Mouse (Mus musculus) MEL (cell line): ENCODE data around the gene Oscp1. TPM values are rescaled to one million over a fixed set of nuclear protein-coding genes. Genes with fewer than 3 reads are reported as not detected.

ENCODE experiments used
- DNase-seq: peaks from one replicate; pipeline ENCODE4 v3.0.0; 2011; ENCODE audit warnings: low read depth, low spot score
- H3K27ac ChIP-seq: 2 replicates; pipeline ENCODE4 v1.5.1; 2012; ENCODE audit warnings: low read depth, mild to moderate bottlenecking, control low read depth, low read length, moderate library complexity; ENCODE audit not compliant: control insufficient read depth
- H3K27me3 ChIP-seq, 2 experiments: fragments of 150-350 bp in 1 of 2; sonication (generic) in 1 of 2; 2 replicates each; pipeline ENCODE4 v1.6.1; 2012; ENCODE audit warnings: low read length in 2 of 2, mild to moderate bottlenecking in 2 of 2, improper control_type of control experiment in 1 of 2, moderate library complexity in 1 of 2; ENCODE audit not compliant: insufficient read depth in 2 of 2, control insufficient read depth in 1 of 2
- H3K36me3 ChIP-seq, 2 experiments: 2 replicates each; pipeline ENCODE4 v1.6.1; 2012 to 2014; ENCODE audit warnings: low read length in 2 of 2, improper control_type of control experiment in 1 of 2, inconsistent platforms in 1 of 2, mild to moderate bottlenecking in 1 of 2; ENCODE audit not compliant: insufficient read depth in 2 of 2, control insufficient read depth in 1 of 2
- H3K4me1 ChIP-seq, 2 experiments: fragments of 150-350 bp in 1 of 2; sonication (generic) in 1 of 2; 2 replicates each; pipeline ENCODE4 v1.6.1; 2012; ENCODE audit warnings: low read length in 2 of 2, improper control_type of control experiment in 1 of 2, mild to moderate bottlenecking in 1 of 2; ENCODE audit not compliant: insufficient read depth in 2 of 2, control insufficient read depth in 1 of 2
- H3K4me3 ChIP-seq, 2 experiments: fragments of 150-350 bp in 1 of 2; sonication (generic) in 1 of 2; 2 replicates each; pipeline ENCODE4 v1.5.1; 2012; ENCODE audit warnings: low read depth in 2 of 2, low read length in 2 of 2, mild to moderate bottlenecking in 2 of 2, moderate library complexity in 2 of 2, control low read depth in 1 of 2, improper control_type of control experiment in 1 of 2; ENCODE audit not compliant: control insufficient read depth in 1 of 2, insufficient read depth in 1 of 2
- H3K79me2 ChIP-seq: 2 replicates; pipeline ENCODE4 v1.6.1; 2012; ENCODE audit warnings: mild to moderate bottlenecking, low read length, moderate library complexity; ENCODE audit not compliant: control insufficient read depth, poor library complexity, insufficient read depth
- H3K9ac ChIP-seq: 2 replicates; pipeline ENCODE4 v1.6.1; 2012; ENCODE audit warnings: low read depth, mild to moderate bottlenecking, control low read depth, low read length, moderate library complexity; ENCODE audit not compliant: control insufficient read depth, poor library complexity, severe bottlenecking
- H3K9me3 ChIP-seq: fragments of 150-350 bp; sonication (generic); replicated peaks from 2 replicates; pipeline ENCODE4 v1.6.1; 2012; ENCODE audit warnings: mild to moderate bottlenecking, low read length, improper control_type of control experiment, moderate library complexity; ENCODE audit not compliant: insufficient read depth
- BHLHE40 ChIP-seq: IDR thresholded peaks from 2 replicates; pipeline ENCODE4 v1.6.1; 2012; ENCODE audit warnings: low read depth, mild to moderate bottlenecking, inconsistent platforms, low read length, improper control_type of control experiment, borderline replicate concordance
- CHD1 ChIP-seq: IDR thresholded peaks from 2 replicates; pipeline ENCODE4 v1.6.1; 2012; ENCODE audit warnings: low read depth, mild to moderate bottlenecking, inconsistent platforms, low read length, improper control_type of control experiment
- CTCF ChIP-seq, 3 experiments: IDR thresholded peaks in 2 of 3; conservative IDR thresholded peaks in 1 of 3; 2 replicates each; pipeline ENCODE4 v1.5.1; 2011 to 2012; ENCODE audit warnings: low read length in 3 of 3, low read depth in 2 of 3, mild to moderate bottlenecking in 2 of 3, improper control_type of control experiment in 1 of 3, inconsistent platforms in 1 of 3, mixed read lengths in 1 of 3, moderate library complexity in 1 of 3; ENCODE audit not compliant: control insufficient read depth in 1 of 3, insufficient read depth in 1 of 3, poor library complexity in 1 of 3, severe bottlenecking in 1 of 3
- EP300 ChIP-seq, 2 experiments: IDR thresholded peaks; 2 replicates each; pipeline ENCODE4 v1.6.1; 2011; ENCODE audit warnings: improper control_type of control experiment in 2 of 2, low read length in 2 of 2, low read depth in 1 of 2, mild to moderate bottlenecking in 1 of 2
- HCFC1 ChIP-seq: IDR thresholded peaks from 2 replicates; pipeline ENCODE4 v1.6.1; 2012; ENCODE audit warnings: low read depth, mild to moderate bottlenecking, inconsistent platforms, low read length, improper control_type of control experiment, moderate library complexity
- JUND ChIP-seq: IDR thresholded peaks from 2 replicates; pipeline ENCODE4 v1.6.1; 2011; ENCODE audit warnings: low read depth, mild to moderate bottlenecking, improper control_type of control experiment, low read length
- MEF2A ChIP-seq: IDR thresholded peaks from 2 replicates; pipeline ENCODE4 v1.6.1; 2014; ENCODE audit warnings: low read depth, mild to moderate bottlenecking, inconsistent platforms, low read length, improper control_type of control experiment; ENCODE audit not compliant: poor library complexity, insufficient replicate concordance, severe bottlenecking; ENCODE audit errors: extremely low read depth
- MXI1 ChIP-seq: IDR thresholded peaks from 2 replicates; pipeline ENCODE4 v1.6.1; 2011; ENCODE audit warnings: mild to moderate bottlenecking, low read depth, low read length, improper control_type of control experiment
- MYB ChIP-seq: IDR thresholded peaks from 2 replicates; pipeline ENCODE4 v1.6.1; 2011; ENCODE audit warnings: mild to moderate bottlenecking, low read depth, low read length, improper control_type of control experiment
- MYC ChIP-seq: IDR thresholded peaks from 2 replicates; pipeline ENCODE4 v1.6.1; 2011; ENCODE audit warnings: low read depth, mild to moderate bottlenecking, low read length, improper control_type of control experiment, moderate library complexity
- POLR2A ChIP-seq, 2 experiments: IDR thresholded peaks; 2 replicates each; pipeline ENCODE4 v1.6.1; 2011 to 2012; ENCODE audit warnings: low read length in 2 of 2, mild to moderate bottlenecking in 2 of 2, control low read depth in 1 of 2, improper control_type of control experiment in 1 of 2, low read depth in 1 of 2, moderate library complexity in 1 of 2; ENCODE audit not compliant: control insufficient read depth in 1 of 2, insufficient read depth in 1 of 2, poor library complexity in 1 of 2
- POLR2AphosphoS5 ChIP-seq: IDR thresholded peaks from 2 replicates; pipeline ENCODE4 v1.6.1; 2012; ENCODE audit warnings: low read depth, borderline replicate concordance, mild to moderate bottlenecking, inconsistent platforms, low read length, moderate library complexity, mixed read lengths
- SMC3 ChIP-seq: IDR thresholded peaks from 2 replicates; pipeline ENCODE4 v1.6.1; 2011; ENCODE audit warnings: low read depth, low read length, improper control_type of control experiment
- TAL1 ChIP-seq: IDR thresholded peaks from 2 replicates; pipeline ENCODE4 v1.6.1; 2012; ENCODE audit warnings: mild to moderate bottlenecking, inconsistent platforms, low read length, moderate library complexity, mixed read lengths
- TCF12 ChIP-seq: IDR thresholded peaks from 2 replicates; pipeline ENCODE4 v1.6.1; 2014; ENCODE audit warnings: low read depth, mild to moderate bottlenecking, inconsistent platforms, low read length, improper control_type of control experiment, moderate library complexity
- UBTF ChIP-seq: IDR thresholded peaks from 2 replicates; pipeline ENCODE4 v1.6.1; 2012; ENCODE audit warnings: low read depth, mild to moderate bottlenecking, inconsistent platforms, low read length, improper control_type of control experiment, moderate library complexity, borderline replicate concordance; ENCODE audit not compliant: insufficient read depth
- USF2 ChIP-seq, 2 experiments: IDR thresholded peaks; 2 replicates each; pipeline ENCODE4 v1.6.1; 2011 to 2012; ENCODE audit warnings: improper control_type of control experiment in 2 of 2, low read length in 2 of 2, borderline replicate concordance in 1 of 2, inconsistent platforms in 1 of 2, low read depth in 1 of 2, mild to moderate bottlenecking in 1 of 2; ENCODE audit not compliant: insufficient read depth in 1 of 2
- ZMIZ1 ChIP-seq: IDR thresholded peaks from 2 replicates; pipeline ENCODE4 v1.6.1; 2012; ENCODE audit warnings: low read depth, mild to moderate bottlenecking, inconsistent platforms, low read length, improper control_type of control experiment, moderate library complexity
- polyA plus RNA-seq, 2 experiments: library from polyadenylated mRNA; stranded (reverse) in 1 of 2; unstranded in 1 of 2; fragments of >175 nt in 1 of 2; fragments of >200 nt in 1 of 2; gene quantifications; 2 replicates each; pipeline versions ENCODE4 v1.2.1 to v1.2.4; 2012; ENCODE audit warnings: low replicate concordance in 2 of 2, low read depth in 1 of 2; ENCODE audit not compliant: insufficient read length in 2 of 2, insufficient read depth in 1 of 2, missing spikeins in 1 of 2
- total RNA-seq: library from RNA; depleted of rRNA; stranded (reverse); fragments of 300-350 nt; gene quantifications from 2 replicates; pipeline ENCODE4 v1.2.3, GENCODE M21; 2012

Gene Oscp1
- total and polyA plus RNA-seq, 3 experiments = 5.7 to 7.6 TPM; not detected in 1

DNA sequence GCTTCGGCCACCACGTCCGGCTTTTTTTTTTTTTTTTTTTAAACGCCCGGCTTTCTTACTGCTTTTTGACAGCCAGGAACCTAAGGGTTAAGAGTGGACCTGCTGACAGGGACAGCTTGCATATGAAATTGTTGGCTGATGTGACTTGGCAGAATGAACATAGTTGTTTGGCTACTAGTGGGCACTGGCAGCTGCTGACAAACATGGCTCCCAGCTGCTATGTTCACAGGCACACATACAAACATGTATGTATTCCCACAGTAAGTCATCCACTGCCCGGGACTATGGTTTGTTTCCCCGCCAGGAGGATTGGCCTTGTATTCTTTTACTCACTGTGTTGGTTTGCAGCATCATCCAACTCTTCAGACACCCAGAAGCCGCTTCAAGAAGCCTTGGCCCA, 58.8 kb downstream of the Oscp1 start:
- peaks cover under 1 to 6% of the 10 kb centered on the region in 2 experiments; a peak in 2 of 4 replicates for H3K36me3 ChIP-seq
- no peak for DNase-seq
- H3K9ac ChIP-seq = no peak overlapping the region
- H3K4me1 ChIP-seq = no peaks in the 10 kb centered on the region
- TF ChIP-seq SMC3 (no peak), CHD1 (no peak), JUND (no peak), POLR2A (IDR thresholded peaks at IDR 0.05; ENCODE audit: control insufficient read depth in 1 of 2, insufficient read depth in 1 of 2, low read depth in 1 of 2, low read length in 2 of 2, poor library complexity in 1 of 2) (no peak), TAL1 (no peak), EP300 (IDR thresholded peaks at IDR 0.05; ENCODE audit: low read depth in 1 of 2, low read length in 2 of 2) (no peak), MEF2A (no peak), UBTF (no peak), MXI1 (no peak), BHLHE40 (no peak), USF2 (IDR thresholded peaks at IDR 0.05; ENCODE audit: borderline replicate concordance in 1 of 2, insufficient read depth in 1 of 2, low read depth in 1 of 2, low read length in 2 of 2) (no peak), TCF12 (no peak), CTCF (IDR thresholded peaks at IDR 0.05 in 2 of 3, conservative IDR thresholded peaks at IDR 0.05 in 1 of 3; ENCODE audit: control insufficient read depth in 1 of 3, insufficient read depth in 1 of 3, low read depth in 2 of 3, low read length in 3 of 3, poor library complexity in 1 of 3, severe bottlenecking in 1 of 3) (no peak)
- H3K27ac ChIP-seq = no peak overlapping the region
- H3K4me3 ChIP-seq = no peak overlapping the region
- H3K27me3 ChIP-seq = no peaks in the 10 kb centered on the region
- peaks cover 7% of the 10 kb centered on the region for H3K79me2 ChIP-seq
- H3K9me3 ChIP-seq = no peaks in the 10 kb centered on the region

DNA sequence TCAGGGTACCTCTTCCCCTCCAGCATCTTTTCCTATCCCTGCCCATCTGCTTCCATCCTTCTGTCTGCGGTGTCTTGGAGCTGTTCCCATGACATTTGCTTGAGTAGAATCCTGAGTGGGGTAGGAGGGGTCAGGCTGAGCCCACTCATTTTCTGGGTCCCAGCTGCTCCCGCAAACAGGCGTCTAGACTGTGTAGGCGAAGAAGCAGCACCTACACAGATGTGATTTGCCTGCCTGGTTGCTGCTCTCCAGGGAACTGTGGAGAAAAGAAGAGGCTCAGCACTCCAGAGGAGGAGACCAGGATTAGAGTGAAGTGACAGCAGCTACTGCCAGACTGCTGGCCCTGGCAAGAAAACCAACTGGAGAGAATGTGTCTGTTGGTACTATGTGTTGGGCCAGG, 60.3 kb downstream of the Oscp1 start:
- Histone ChIP-seq H3K27me3 (no peaks in the 10 kb centered on the region), H3K27ac (no peak overlapping the region), H3K79me2 (peaks cover 1% of the 10 kb centered on the region), H3K9me3 (no peaks in the 10 kb centered on the region), H3K4me3 (no peak overlapping the region), H3K36me3 (peaks cover 0 to 6% of the 10 kb centered on the region in 2 experiments; a peak in 1 of 4 replicates), H3K4me1 (no peaks in the 10 kb centered on the region), H3K9ac (no peak overlapping the region)
- TF ChIP-seq MYB = no peak
- no peak for TF ChIP-seq JUND
- TF ChIP-seq MYC = no peak
- no peak for TF ChIP-seq HCFC1
- no peak for TF ChIP-seq USF2 (IDR thresholded peaks at IDR 0.05; ENCODE audit: borderline replicate concordance in 1 of 2, insufficient read depth in 1 of 2, low read depth in 1 of 2, low read length in 2 of 2)
- no peak for TF ChIP-seq TAL1
- TF ChIP-seq ZMIZ1 = no peak
- TF ChIP-seq UBTF = no peak
- TF ChIP-seq TCF12 = no peak
- no peak for TF ChIP-seq POLR2AphosphoS5
- no peak for DNase-seq
